Mouse (Mus musculus) left cerebral cortex, postnatal 4 days (tissue): ENCODE measurements around the gene Catsperg2. TPM values are rescaled to one million over a fixed set of nuclear protein-coding genes. Genes with fewer than 3 reads are reported as not detected.
"Not testable (repeated sequence)": the region's sequence is repeated elsewhere in the genome, so short reads cannot be mapped to it uniquely, and the experiment has no call there.

Source experiments
- DNase-seq: peaks from one replicate; pipeline ENCODE4 v3.0.0-alpha.2; 2022
- intact Hi-C: fragments of 180-260 bp; cut with DNase I; formaldehyde crosslinking; loops from one replicate; pipeline ENCODE4 v1.15.1; 2025
- microRNA-seq: library from miRNA; unstranded; fragments of <30 nt; microRNA quantifications from one replicate; pipeline ENCODE4 v1.2.0, GENCODE M21; 2022
- total RNA-seq, 2 experiments: library from RNA; stranded (reverse); gene quantifications; 2 replicates each; pipeline ENCODE4 v1.2.3; 2021

Gene Catsperg2
- 1 to 10 TPM; 1.1 TPM for total RNA-seq

DNA sequence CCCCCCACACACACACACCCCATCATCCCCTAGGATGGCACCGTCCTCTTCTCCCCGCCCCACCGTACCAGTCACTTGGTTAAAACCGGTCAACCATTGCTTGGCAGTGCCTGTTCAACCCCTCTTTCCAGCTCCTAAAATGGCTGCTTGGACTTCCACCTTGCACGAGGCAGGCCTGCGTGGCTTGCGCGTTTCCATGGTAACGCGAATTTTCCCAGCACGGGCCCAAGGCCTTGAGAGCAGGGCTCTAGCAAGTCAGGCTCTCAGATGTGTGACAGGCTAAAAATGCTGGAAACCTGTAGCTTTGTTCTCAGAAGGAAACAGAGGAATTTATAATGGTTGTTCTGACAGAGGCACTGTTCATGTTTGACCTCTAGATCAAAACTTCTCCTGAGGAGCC lies at the start of gene Catsperg2:
Catsperg2 (minus strand) TSS at position 173 of the 400 bp plus-strand sequence.
- intact Hi-C loops, DNase-seq: not testable (repeated sequence)

- DNase-seq = no peak
- intact Hi-C loops = no loop called here
These were observed 49.7 kb upstream of the Catsperg2 start for GRCm38 (mm10) chr7:29776568-29776967.

GRCm38 (mm10) chr7:29774371-29774770 lies 47.5 kb upstream of the Catsperg2 start:
- no peak for DNase-seq
- intact Hi-C loops = no loop called here

- no peak for DNase-seq
- intact Hi-C loops = no loop called here
These were observed 46.7 kb upstream of the Catsperg2 start for GRCm38 (mm10) chr7:29773503-29773902.

- intact Hi-C loops = no loop called here
These were observed 42.1 kb upstream of the Catsperg2 start for GRCm38 (mm10) chr7:29768980-29769379.

GRCm38 (mm10) chr7:29768090-29768900 lies 41.5 kb upstream of the Catsperg2 start, which contains the start of gene Zfp84:
Gene Zfp84 (plus strand): TSS chr7:29768552.
- intact Hi-C loops = no loop called here
- DNase-seq = peak; percentile 81

More at GRCm38 (mm10) chr7:29768980-29769379, 42.1 kb upstream of the Catsperg2 start:
- DNase-seq = no peak

GRCm38 (mm10) chr7:29767058-29767686 lies 40.3 kb upstream of the Catsperg2 start:
- intact Hi-C loops = no loop called here
- DNase-seq = peak; percentile 72

- intact Hi-C loops = no loop called here
- no peak for DNase-seq
These were observed 37.9 kb upstream of the Catsperg2 start for GRCm38 (mm10) chr7:29764702-29765101.

DNA sequence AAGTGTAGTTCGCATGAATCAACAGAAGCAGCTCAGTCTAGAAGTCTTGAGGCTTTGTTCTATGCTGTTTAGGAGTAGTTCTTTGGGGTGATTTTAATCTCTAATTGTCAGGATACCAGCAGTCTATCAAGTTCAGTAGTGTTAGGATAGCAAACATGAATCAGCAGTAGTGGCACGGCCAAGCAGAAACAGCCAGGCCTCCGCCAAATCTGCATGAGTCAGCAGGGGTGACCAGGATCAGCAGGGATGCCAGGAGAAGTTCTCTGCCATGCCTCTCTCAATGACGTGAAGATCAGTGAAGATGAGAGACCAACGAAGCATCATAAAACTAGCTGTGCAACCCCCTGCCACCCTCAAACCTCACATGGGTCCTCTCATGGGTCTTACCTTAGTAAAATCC lies 33.6 kb upstream of the Catsperg2 start:
- intact Hi-C loops = no loop called here
- DNase-seq = no peak

DNA sequence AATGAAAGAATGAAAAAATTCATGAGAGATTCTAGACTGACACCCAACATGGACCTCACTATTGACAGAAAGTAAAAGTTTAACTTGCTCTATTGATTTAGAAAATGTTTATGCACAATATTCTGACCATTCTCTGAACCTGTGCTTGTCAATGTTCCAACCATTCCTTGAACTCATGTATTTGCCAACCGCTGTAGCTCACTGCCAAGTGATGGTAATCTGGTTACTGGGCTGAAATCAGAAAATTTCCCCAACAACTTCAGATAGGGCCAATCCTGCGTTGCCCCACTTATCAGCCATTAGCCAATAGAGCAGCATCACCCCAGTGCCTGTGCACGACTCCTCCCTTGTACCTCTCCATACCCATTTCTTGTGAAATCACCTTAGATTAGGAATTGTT lies 15.4 kb upstream of the Catsperg2 start:
- intact Hi-C loops = no loop called here
- DNase-seq = no peak

GRCm38 (mm10) chr7:29728055-29728454 lies 1.2 kb upstream of the Catsperg2 start:
- DNase-seq = no peak
- intact Hi-C loops = no loop called here

GRCm38 (mm10) chr7:29725461-29726142 lies 1.2 kb downstream of the Catsperg2 start:
- DNase-seq, intact Hi-C loops: not testable (repeated sequence)

DNA sequence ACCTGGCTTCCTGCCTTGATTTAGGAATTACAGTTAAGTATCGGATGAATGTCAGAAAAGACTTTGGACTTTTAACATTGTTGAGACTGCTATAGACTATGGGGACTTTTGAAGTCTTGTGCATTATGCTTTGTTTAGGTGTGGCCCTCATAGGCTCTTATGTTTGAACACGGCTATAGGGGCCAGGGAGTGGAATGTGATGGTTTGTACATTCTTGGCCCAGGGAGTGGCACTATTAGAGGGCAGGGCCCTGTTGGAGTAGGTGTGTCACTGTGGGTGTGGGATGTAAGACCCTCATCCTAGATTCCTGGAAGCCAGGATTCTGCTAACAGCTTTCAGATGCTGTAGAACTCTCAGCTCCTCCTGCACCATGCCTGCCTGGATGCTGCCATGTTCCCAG lies 17.9 kb downstream of the Catsperg2 start:
- intact Hi-C loops, DNase-seq: not testable (repeated sequence)

GRCm38 (mm10) chr7:29695231-29695630 lies 31.6 kb downstream of the Catsperg2 start:
- DNase-seq, intact Hi-C loops: not testable (repeated sequence)

DNA sequence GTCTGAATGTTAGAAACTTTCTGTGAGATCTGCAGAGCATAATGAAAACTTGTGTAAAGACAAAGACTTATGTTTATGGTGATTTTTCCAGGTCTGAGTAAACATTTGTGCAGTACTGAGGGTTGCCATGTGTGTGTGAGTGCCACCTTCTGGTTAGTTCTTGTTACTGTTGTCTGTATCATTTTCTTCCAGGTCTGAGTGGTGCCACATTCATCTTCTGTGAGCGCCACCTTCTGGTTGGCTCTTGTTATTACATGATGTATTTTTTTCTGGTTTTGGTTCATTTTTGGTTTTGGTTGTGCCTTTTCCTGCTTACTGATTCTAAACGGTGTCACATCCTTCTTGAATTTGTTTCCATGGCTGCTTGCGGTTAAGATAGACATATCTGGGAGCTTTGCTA lies 45.0 kb downstream of the Catsperg2 start:
- intact Hi-C loops = no loop called here
- DNase-seq = no peak

Small RNA genes within 50 kb of the gene (microRNA-seq; reads per million reads assigned to microRNA genes)
- 5.4 reads per million, percentile 13 among the genes with 10 or more reads in this experiment for gene Mir1964

Other genes with a start within 250 kb of the Catsperg2 start
- gene Sipa1l3, start 208.4 kb downstream of the Catsperg2 start, total RNA-seq = 10 to 100 TPM; 58.2 to 58.4 TPM
- 10 to 100 TPM; 19.8 to 21.5 TPM for gene Zfp84, start 41.5 kb upstream of the Catsperg2 start, total RNA-seq
- gene Zfp30, start 57.0 kb upstream of the Catsperg2 start, total RNA-seq = 10 to 100 TPM; 12.0 to 13.1 TPM
- 10 to 100 TPM; 24.5 to 27.9 TPM for gene Zfp790, start 89.1 kb upstream of the Catsperg2 start, total RNA-seq
- 10 to 100 TPM; 17.7 to 19.5 TPM for gene Zfp940, start 126.6 kb upstream of the Catsperg2 start, total RNA-seq
- 10 to 100 TPM; 16.2 to 18.6 TPM for gene Zfp420, start 132.9 kb upstream of the Catsperg2 start, total RNA-seq
- 10 to 100 TPM; 19.5 to 22.5 TPM for gene Zfp27, start 179.5 kb upstream of the Catsperg2 start, total RNA-seq
- 10 to 100 TPM in 1 of 2 experiments, 1 to 10 TPM in 1; 9.9 to 10.7 TPM for gene Zfp383, start 181.2 kb upstream of the Catsperg2 start, total RNA-seq
- 10 to 100 TPM; 25.4 to 28.2 TPM for gene Zfp74, start 227.1 kb upstream of the Catsperg2 start, total RNA-seq